Mouse (Mus musculus) embryo, embryonic 10.5 days (tissue): ENCODE measurements around the gene Crebbp.

Experiments used
- DNase-seq: peaks from one replicate; pipeline ENCODE4 v3.0.0-alpha.2; 2015; ENCODE audit warnings: low spot score

Crebbp gene

GRCm38 (mm10) chr16:4044093-4044492, 169.7 kb downstream of the Crebbp start:
- DNase-seq, result no peak

GRCm38 (mm10) chr16:4041646-4042045, 172.2 kb downstream of the Crebbp start:
- DNase-seq, result no peak

DNA sequence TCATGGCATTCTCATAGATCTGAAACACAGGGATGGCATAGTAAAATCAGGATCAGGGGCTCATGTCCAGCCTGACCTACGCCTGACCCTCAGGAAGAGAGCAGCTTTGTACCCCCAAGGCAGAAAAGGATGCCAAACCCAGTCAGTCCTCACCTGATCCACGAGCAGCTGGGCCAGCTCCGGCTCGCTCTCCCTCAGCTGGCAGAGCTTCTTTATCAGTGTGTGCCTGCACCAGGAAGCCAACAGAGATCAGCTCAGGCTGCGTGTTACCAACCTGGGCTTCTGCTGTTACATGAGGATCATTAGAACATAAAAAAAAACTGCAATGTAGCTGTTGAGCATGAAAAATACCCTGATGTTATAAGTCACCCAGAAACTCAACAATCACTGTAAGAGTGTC, 173.6 kb downstream of the Crebbp start:
- no peak for DNase-seq

DNA sequence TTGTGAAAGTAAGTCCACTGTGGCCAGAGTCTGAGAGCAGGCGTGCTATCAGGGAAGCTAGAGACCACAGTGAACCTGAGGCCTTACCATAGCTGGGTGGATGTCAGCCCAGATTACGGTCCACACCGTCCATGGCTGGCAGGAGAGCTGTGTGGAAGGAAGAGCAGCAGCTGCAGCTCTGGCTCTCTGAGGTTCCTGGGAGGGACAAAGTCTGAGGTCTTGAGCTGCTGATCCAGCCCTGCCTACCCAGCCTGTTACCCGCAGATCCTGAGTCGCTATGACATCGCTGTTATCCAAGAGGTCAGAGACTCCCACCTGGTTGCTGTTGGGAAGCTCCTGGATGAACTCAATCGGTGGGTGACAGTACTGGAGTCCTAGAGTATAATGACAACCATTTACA, 176.1 kb downstream of the Crebbp start:
- no peak for DNase-seq

DNA sequence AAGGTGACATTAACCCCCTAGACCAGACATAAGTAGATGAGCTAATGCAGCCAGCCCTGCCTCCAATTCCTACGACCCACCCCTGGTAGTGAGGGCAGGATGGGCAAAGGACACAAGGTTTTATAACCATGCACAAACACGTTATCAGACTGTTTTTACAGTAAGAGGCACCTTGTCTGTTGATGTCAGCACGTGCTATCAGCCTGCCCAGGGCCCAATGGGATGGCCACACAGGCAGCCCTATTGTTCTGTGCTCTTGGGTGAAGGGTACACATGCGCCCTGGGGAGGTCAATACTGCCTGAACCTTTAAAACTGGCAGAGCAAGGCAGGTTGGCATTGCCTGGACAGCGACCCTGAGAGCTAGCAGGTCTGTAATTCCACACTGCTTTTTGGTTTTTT, 177.0 kb downstream of the Crebbp start, which contains the start of gene Dnase1:
TSS of gene Dnase1 (plus strand) at position 136 of the 400 bp plus-strand sequence.
- DNase-seq, result no peak

DNA sequence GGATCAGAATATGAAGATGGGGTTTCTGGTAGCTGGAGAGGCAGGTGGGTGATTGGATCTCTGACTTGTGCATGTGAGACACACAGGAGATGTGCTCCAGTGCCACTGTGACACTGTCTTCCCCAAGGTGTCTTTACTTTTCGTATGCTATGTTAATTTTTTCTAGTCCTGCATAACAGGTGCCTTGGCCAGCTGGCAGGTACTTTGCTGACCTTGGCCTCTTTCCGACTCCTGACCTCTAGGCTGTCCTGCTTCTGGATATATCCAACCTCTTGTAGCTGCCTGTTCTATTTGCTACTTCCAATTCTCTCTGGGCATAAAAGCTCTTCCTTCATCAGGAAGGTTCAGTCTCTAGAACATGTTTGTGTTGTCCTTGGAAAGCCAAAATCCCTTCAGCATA, 178.2 kb downstream of the Crebbp start:
- DNase-seq, result no peak

DNA sequence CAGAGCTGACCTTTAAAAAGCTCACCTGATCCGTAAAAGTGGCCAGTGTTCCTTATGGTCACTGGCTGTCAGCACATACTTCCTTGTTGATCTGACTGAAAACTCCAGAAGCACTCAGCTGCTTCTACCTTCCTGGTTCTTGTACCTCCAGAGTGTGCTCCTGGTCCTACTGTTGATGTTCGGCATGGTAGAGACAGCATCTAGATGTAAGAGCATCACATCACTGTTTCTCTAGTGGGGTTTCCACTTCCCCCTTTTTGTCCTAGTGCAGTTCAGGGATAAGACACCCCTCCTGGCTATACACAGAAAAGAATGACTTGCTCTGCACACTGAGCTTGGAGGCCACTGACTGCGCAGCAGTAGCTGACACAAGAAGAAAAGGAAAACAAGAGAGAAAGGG, 179.3 kb downstream of the Crebbp start:
- no peak for DNase-seq

- DNase-seq, result no peak
These were observed 179.8 kb downstream of the Crebbp start for GRCm38 (mm10) chr16:4033971-4034370.

DNA sequence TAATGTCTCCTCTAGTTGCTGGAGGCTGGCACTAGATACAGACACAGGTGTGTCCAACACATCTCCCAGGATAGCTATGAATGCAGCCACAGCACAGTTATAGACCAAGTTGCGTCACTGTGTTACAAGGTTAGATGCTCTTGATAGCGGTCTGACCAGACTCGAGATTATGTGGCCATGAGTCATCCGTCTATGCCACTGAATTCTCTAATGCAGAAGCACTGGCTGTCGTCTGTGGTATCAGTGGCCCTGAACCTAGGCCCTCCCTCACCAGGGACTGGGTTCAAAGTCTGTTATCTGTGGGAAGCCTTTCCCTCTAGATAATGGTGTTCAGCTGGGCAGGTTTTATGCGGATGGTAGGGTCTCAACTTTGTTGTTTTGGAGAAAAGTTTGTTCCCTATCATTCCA, 181.5 kb downstream of the Crebbp start:
- no peak for DNase-seq

DNA sequence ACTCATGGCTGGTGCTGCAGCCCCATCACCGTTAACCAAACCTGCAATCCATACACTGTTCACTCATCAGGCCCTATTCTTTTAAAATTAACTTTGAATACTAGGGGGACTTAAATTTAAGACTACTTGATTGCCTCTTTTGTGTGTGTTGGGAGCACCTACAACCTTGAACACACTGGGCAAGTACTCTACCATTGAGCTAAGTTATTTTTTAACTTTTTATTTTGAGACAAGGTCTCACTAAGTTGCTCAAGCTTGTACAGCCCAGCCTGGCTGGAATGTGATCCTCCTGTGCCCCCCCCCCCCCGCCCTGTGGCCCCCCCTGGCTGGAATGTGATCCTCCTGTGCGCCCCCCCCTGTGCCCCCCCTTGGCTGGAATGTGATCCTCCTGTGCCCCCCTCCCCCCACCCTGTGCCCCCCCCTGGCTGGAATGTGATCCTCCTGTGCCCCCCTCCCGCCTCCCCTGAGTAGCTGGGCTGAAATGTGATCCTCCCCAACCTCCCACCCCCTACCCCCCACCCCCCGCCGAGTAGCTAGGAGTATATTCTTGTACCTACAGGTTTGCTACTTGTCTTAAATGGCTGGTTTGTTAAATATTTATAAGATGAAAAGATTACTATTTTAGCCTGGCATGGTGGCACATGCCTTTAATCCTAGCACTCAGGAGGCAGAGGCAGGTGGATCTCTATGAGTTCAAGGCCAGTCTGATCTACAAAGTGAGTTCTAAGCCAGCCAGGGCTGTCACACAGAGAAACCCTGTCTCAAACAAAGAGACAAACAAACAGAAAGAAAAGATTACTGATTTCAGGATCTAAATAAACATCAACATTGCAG, 182.1 kb downstream of the Crebbp start:
- no peak for DNase-seq
